Mouse (Mus musculus) hindbrain, embryonic 15.5 days (tissue): ENCODE measurements around the gene Meis2. TPM values are rescaled to one million over a fixed set of nuclear protein-coding genes. Genes with fewer than 3 reads are reported as not detected.
A peak's percentile ranks its signal among the peaks of the same experiment; 100 is the strongest.

Source experiments
- ATAC-seq: fragments of 200-750 bp; cut with Nextera tagmentation; 2 replicates; pipeline ENCODE4 v1.8.0; 2017; ENCODE audit warnings: low read depth, moderate number of reproducible peaks, moderate TSS enrichment; ENCODE audit not compliant: low FRiP score
- H3K27ac ChIP-seq: fragments of 300-500 bp; sonication (generic); replicated peaks from 2 replicates; pipeline ENCODE4 v1.5.1; 2015; ENCODE audit warnings: mild to moderate bottlenecking, inconsistent platforms
- H3K27me3 ChIP-seq: fragments of 300-500 bp; sonication (generic); 2 replicates; pipeline ENCODE4 v1.6.1; 2015; ENCODE audit warnings: control low read depth, inconsistent platforms
- H3K36me3 ChIP-seq: fragments of 300-500 bp; sonication (generic); 2 replicates; pipeline ENCODE4 v1.6.1; 2015; ENCODE audit warnings: control low read depth, inconsistent platforms
- H3K4me1 ChIP-seq: fragments of 300-500 bp; sonication (generic); replicated peaks from 2 replicates; pipeline ENCODE4 v1.6.1; 2015; ENCODE audit warnings: control low read depth, inconsistent platforms
- H3K4me2 ChIP-seq: fragments of 300-500 bp; sonication (generic); 2 replicates; pipeline ENCODE4 v1.6.1; 2015; ENCODE audit warnings: moderate library complexity, mild to moderate bottlenecking, inconsistent platforms
- H3K4me3 ChIP-seq: fragments of 300-500 bp; sonication (generic); 2 replicates; pipeline ENCODE4 v1.5.1; 2015; ENCODE audit warnings: mild to moderate bottlenecking, inconsistent platforms
- H3K9ac ChIP-seq: fragments of 300-500 bp; sonication (generic); 2 replicates; pipeline ENCODE4 v1.6.1; 2015; ENCODE audit warnings: inconsistent platforms
- H3K9me3 ChIP-seq: fragments of 300-500 bp; sonication (generic); 2 replicates; pipeline ENCODE4 v1.6.1; 2016; ENCODE audit warnings: control low read depth, inconsistent platforms
- WGBS: fragments of 180-500 bp; shearing (Covaris S2); methylation state at CpG from one replicate; pipeline ENCODE4 v1.1.7; 2015; 5-methylcytosine and 5-hydroxymethylcytosine counted together
- polyA plus RNA-seq: library from polyadenylated mRNA; unstranded; fragments of >200 nt; fragmentation: Nextera tagmentation; extraction: Ambion mirVana; gene quantifications from 2 replicates; pipeline ENCODE4 v1.2.1, GENCODE M21; 2015

Gene Meis2
- polyA plus RNA-seq, 1 experiment from 2014 or later: 139 TPM

DNA sequence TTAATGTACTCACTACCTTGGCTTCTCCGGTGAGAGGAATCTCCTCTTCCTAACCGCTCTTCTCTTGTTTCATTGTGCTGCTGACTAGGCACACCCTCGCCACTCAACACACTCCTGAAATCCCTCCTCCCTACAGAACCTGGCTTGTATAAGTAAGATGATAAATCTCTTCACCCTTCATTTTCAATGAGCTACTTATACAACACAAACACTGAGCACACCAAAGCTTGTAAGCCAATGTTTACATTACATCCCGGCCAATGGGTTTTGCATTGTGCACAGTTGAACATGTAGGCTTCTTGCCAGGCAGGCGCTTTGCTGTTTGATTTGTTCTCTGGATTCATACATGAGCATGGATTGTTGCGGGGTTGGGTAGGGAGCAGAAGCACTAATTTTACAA, 247.7 kb downstream of the Meis2 start:
- H3K36me3 ChIP-seq: no peaks in the 10 kb centered on the region
- 87% methylated on average over 6 of the region's 6 CpGs for WGBS
- no peak overlapping the region for H3K9ac ChIP-seq
- peaks cover 13% of the 10 kb centered on the region for H3K4me1 ChIP-seq
- ATAC-seq: no peak
- H3K4me3 ChIP-seq: no peak overlapping the region
- H3K9me3 ChIP-seq: no peaks in the 10 kb centered on the region
- no peak overlapping the region for H3K4me2 ChIP-seq
- no peaks in the 10 kb centered on the region for H3K27me3 ChIP-seq
- no peak overlapping the region for H3K27ac ChIP-seq

DNA sequence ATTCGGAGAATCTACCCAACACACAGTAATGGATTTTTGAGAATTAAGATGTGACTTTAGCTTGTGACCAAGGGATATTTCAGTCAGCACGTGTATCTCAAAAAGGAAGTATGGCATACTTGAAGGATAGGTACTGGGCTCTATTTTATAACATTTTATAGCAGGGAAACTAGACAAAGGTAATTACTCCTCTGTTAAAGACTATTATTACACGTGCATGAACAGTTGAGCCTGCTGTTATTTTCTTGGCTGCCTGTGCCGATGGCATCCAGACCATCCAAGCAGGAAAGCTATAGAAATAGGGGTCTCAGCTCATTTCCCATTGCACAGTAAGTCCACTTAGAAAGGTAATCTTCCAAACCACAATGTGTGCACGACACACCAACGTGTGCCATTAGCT, 251.9 kb downstream of the Meis2 start:
- WGBS: 46% methylated on average over 6 of the region's 6 CpGs
- H3K4me3 ChIP-seq: no peak overlapping the region
- H3K36me3 ChIP-seq: no peaks in the 10 kb centered on the region
- H3K9me3 ChIP-seq: no peaks in the 10 kb centered on the region
- no peak for ATAC-seq
- H3K27me3 ChIP-seq: no peaks in the 10 kb centered on the region
- H3K4me2 ChIP-seq: peak overlapping the region; percentile 38; the same call in 1 of the 2 replicates
- peaks cover 15% of the 10 kb centered on the region for H3K4me1 ChIP-seq
- 0 out of 2 replicates have a peak overlapping the region, but pooled peaks have one; percentile 27 for H3K27ac ChIP-seq
- no peak overlapping the region for H3K9ac ChIP-seq

DNA sequence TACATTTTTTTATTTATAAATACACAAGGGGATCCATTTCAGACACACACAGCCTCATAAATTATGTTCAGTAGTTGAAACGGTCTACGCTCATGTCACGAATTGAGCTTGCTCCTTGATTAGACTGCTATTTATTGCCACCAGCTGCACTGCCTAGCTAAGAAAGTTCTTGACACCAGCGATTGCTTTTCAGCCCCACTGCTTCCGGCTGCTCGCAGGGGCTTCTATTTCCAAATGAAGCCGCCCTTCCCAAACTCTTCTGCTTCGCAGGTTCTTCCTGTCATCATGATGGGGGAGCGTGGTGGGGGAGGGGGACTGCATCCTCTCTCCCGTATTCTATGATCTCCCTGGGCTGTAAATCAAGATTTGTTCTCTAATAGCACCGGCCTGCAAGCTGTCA, 252.3 kb downstream of the Meis2 start:
- no peaks in the 10 kb centered on the region for H3K36me3 ChIP-seq
- peaks cover 15% of the 10 kb centered on the region for H3K4me1 ChIP-seq
- H3K4me3 ChIP-seq: no peak overlapping the region
- peak overlapping the region; percentile 38; the same call in 1 of the 2 replicates for H3K4me2 ChIP-seq
- no peaks in the 10 kb centered on the region for H3K27me3 ChIP-seq
- no peak overlapping the region for H3K9ac ChIP-seq
- ATAC-seq: no peak
- H3K9me3 ChIP-seq: no peaks in the 10 kb centered on the region
- H3K27ac ChIP-seq: 0 out of 2 replicates have a peak overlapping the region, but pooled peaks have one; percentile 27
- WGBS: 38% methylated on average over 11 of the region's 11 CpGs
